Mouse (Mus musculus) stomach, postnatal 0 days (tissue): ENCODE results near the gene Cstf3.

Source experiments
- CTCF ChIP-seq: IDR thresholded peaks from 2 replicates; pipeline ENCODE4 v1.5.1; 2016; ENCODE audit warnings: antibody characterized with exemption, low read depth, mild to moderate bottlenecking, moderate library complexity
- EP300 ChIP-seq: optimal IDR thresholded peaks from 2 replicates; pipeline ENCODE3; 2016; ENCODE audit warnings: antibody characterized with exemption

DNA sequence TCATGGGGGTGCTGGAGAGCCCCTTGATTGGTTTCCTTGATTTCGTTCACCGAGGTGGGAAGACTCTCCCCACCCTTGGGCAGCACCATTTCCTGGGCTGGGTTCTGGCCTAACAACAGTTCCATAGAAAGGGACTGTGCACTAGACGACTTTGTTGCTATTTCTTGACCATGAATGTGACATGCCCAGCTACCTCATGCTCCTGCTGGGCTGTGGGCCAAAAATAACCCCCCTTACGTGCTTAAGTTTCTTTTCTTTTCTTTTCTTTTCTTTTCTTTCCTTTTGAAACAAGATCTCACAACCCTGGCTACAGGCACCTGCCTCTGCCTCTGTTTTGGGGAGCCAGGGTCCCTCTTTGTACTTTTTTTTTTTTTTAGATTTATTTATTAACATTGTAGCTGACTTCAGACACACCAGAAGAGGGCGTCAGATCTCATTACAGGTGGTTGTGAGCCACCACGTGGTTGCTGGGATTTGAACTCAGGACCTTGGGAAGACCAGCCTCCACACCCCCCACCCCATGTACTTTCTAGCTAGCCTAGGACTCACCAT is 119.5 kb downstream of the Cstf3 start:
- no peak for TF ChIP-seq CTCF
- no peak for TF ChIP-seq EP300
